Mouse (Mus musculus) cortical plate, adult 2 months (tissue): Measurements from ENCODE around the gene Cd6.

Source experiments
- CTCF ChIP-seq: fragments of 200-500 bp; IDR thresholded peaks from 2 replicates; pipeline ENCODE4 v1.5.1; 2011; ENCODE audit warnings: mild to moderate bottlenecking, control low read depth, low read length; ENCODE audit not compliant: insufficient read depth; ENCODE audit errors: extremely low read depth
- POLR2A ChIP-seq: fragments of 200-500 bp; IDR thresholded peaks from 2 replicates; pipeline ENCODE4 v1.6.1; 2011; ENCODE audit warnings: mild to moderate bottlenecking, low read length, control low read depth; ENCODE audit not compliant: insufficient read depth; ENCODE audit errors: extremely low read depth

GRCm38 (mm10) chr19:10748401-10749102 lies 81.3 kb downstream of the Cd6 start:
- no peak for TF ChIP-seq CTCF
- TF ChIP-seq POLR2A, result no peak
